Mouse (Mus musculus) lung, embryonic 14.5 days (tissue): ENCODE results near the gene Aim2. TPM values are rescaled to one million over a fixed set of nuclear protein-coding genes. Genes with fewer than 3 reads are reported as not detected.
A peak's percentile ranks its signal among the peaks of the same experiment; 100 is the strongest.

Experiments
- ATAC-seq: fragments of 200-750 bp; cut with Nextera tagmentation; 2 replicates; pipeline ENCODE4 v1.8.0; 2017; ENCODE audit warnings: mild to moderate bottlenecking, moderate TSS enrichment, moderate library complexity; ENCODE audit not compliant: insufficient read depth
- DNase-seq: peaks from one replicate; pipeline ENCODE4 v3.0.0-alpha.2; 2015
- H3K27ac ChIP-seq: fragments of 300-500 bp; sonication (generic); 2 replicates; pipeline ENCODE4 v1.5.1; 2014; ENCODE audit warnings: low read depth, mild to moderate bottlenecking, moderate library complexity
- H3K27me3 ChIP-seq: fragments of 300-500 bp; sonication (generic); 2 replicates; pipeline ENCODE4 v1.6.1; 2014; ENCODE audit warnings: low read length, control low read depth; ENCODE audit not compliant: insufficient read depth
- H3K36me3 ChIP-seq: fragments of 300-500 bp; sonication (generic); 2 replicates; pipeline ENCODE4 v1.6.1; 2014; ENCODE audit warnings: control low read depth; ENCODE audit not compliant: insufficient read depth
- H3K4me1 ChIP-seq: fragments of 300-500 bp; sonication (generic); 2 replicates; pipeline ENCODE4 v1.6.1; 2014; ENCODE audit warnings: antibody characterized with exemption, control low read depth; ENCODE audit not compliant: insufficient read depth
- H3K4me2 ChIP-seq: fragments of 300-500 bp; sonication (generic); 2 replicates; pipeline ENCODE4 v1.6.1; 2014; ENCODE audit warnings: mild to moderate bottlenecking
- H3K4me3 ChIP-seq: fragments of 300-500 bp; sonication (generic); 2 replicates; pipeline ENCODE4 v1.5.1; 2014; ENCODE audit warnings: low read depth, low read length
- H3K9ac ChIP-seq: fragments of 300-500 bp; sonication (generic); 2 replicates; pipeline ENCODE4 v1.6.1; 2014
- H3K9me3 ChIP-seq: fragments of 300-500 bp; sonication (generic); 2 replicates; pipeline ENCODE4 v1.6.1; 2016; ENCODE audit warnings: low read depth, low read length, control low read depth
- CTCF ChIP-seq: IDR thresholded peaks from 2 replicates; pipeline ENCODE4 v1.5.1; 2016; ENCODE audit warnings: antibody characterized with exemption, low read depth
- WGBS: fragments of 180-500 bp; shearing (Covaris S2); extraction: QIAGEN DNeasy Blood & Tissue Kit; methylation state at CpG from one replicate; pipeline ENCODE4 v1.1.7; 2014; 5-methylcytosine and 5-hydroxymethylcytosine counted together
- polyA plus RNA-seq: library from polyadenylated mRNA; unstranded; fragments of >200 nt; fragmentation: Nextera tagmentation; extraction: Ambion mirVana; gene quantifications from 2 replicates; pipeline ENCODE4 v1.2.1, GENCODE M21; 2014

Gene Aim2
- polyA plus RNA-seq, 1 experiment from 2014 or later = 0.92 TPM

DNA sequence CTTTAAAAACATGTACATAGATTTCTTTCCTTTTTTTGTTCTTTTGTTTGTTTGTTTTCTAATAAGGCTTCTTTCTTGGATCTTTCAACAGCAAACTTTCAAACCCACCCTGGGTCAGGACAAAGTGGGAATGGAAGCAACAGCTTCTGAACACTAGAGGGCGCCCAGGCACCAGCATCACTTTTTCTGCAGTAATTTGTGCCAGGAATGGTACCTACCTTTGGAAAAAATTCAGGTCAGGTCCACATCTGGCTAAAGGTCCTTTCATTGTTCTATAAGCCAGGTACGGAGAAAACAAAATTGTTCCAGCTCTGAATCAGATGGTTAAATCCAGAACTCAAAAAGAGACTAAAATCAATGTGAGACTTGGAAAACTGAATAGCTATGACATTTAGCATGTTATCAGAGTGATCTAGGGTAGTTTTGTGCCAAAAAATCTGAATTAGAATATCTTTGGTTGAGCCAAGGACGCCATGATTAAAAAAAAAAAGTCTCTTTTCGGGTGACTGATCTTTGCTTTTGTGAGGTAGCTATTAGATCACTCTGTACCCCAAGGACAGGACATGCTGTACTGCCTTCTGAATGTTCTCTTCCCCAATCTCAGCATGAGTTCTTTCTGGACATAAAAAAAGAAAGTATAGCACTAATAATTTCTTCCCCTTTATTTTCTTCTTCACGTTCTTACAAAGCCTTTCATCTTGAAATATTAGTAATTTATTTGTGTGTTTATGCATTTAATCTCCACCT lies 26.7 kb upstream of the Aim2 start:
- Histone ChIP-seq H3K9ac (no peak overlapping the region), H3K27ac (no peak overlapping the region), H3K36me3 (no peaks in the 10 kb centered on the region), H3K4me2 (no peak overlapping the region), H3K27me3 (no peaks in the 10 kb centered on the region), H3K9me3 (no peaks in the 10 kb centered on the region), H3K4me3 (no peak overlapping the region), H3K4me1 (no peaks in the 10 kb centered on the region)
- TF ChIP-seq CTCF = peak; percentile 73
- no peak for ATAC-seq
- DNase-seq = peak; percentile 65
- 26% methylated on average over 5 of the region's 5 CpGs for WGBS

DNA sequence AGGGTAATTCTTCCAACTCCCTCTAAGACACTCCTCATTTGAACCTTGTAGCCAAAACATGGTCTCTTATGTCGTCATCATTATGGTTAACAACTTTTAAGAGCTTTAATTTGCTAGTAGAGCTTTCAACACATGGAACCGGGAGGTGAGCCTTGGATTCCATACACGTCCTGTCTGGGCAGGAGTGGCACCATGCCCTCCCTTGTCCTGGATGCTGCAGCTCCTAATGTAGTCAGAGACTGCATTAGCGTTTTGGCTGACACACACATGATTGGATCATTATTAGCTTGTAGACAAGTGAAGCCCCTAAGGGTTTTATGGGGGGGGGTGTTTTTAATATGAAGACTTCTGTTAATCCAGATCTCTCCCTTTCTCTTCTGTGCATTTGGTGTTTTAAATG lies 25.7 kb upstream of the Aim2 start:
- H3K9ac ChIP-seq = no peak overlapping the region
- no peak for ATAC-seq
- no peak overlapping the region for H3K27ac ChIP-seq
- no peaks in the 10 kb centered on the region for H3K36me3 ChIP-seq
- 60% methylated on average over 4 of the region's 4 CpGs for WGBS
- H3K4me2 ChIP-seq = no peak overlapping the region
- DNase-seq = no peak
- H3K4me3 ChIP-seq = no peak overlapping the region
- no peaks in the 10 kb centered on the region for H3K4me1 ChIP-seq
- H3K9me3 ChIP-seq = no peaks in the 10 kb centered on the region
- H3K27me3 ChIP-seq = no peaks in the 10 kb centered on the region
- TF ChIP-seq CTCF = no peak

DNA sequence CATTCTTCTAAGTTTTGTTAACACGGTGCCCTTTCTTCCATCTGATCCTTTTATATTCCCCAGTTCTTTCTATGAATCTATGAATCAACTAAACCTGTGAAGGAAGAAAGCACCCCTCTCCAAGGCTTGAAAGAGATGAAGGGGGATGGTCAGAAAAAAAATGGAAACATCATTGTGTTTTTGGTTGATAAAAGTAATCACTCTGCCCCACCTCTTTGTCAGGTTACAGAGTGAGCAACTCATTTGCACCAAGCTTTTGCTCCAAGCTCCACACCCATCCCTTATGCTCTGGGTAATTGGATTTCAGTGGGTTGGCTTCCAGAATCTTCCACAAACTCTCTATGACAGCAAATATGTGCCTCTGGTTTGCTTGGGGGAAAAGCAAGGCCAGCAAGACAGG lies 25.3 kb upstream of the Aim2 start:
- H3K4me1 ChIP-seq = no peaks in the 10 kb centered on the region
- no peaks in the 10 kb centered on the region for H3K9me3 ChIP-seq
- H3K36me3 ChIP-seq = no peaks in the 10 kb centered on the region
- ATAC-seq = no peak
- H3K27ac ChIP-seq = no peak overlapping the region
- no peak for DNase-seq
- H3K4me2 ChIP-seq = no peak overlapping the region
- no peak for TF ChIP-seq CTCF
- no peak overlapping the region for H3K9ac ChIP-seq
- no peak overlapping the region for H3K4me3 ChIP-seq
- no peaks in the 10 kb centered on the region for H3K27me3 ChIP-seq
- 92% methylated on average over 1 of the region's 1 CpGs for WGBS

DNA sequence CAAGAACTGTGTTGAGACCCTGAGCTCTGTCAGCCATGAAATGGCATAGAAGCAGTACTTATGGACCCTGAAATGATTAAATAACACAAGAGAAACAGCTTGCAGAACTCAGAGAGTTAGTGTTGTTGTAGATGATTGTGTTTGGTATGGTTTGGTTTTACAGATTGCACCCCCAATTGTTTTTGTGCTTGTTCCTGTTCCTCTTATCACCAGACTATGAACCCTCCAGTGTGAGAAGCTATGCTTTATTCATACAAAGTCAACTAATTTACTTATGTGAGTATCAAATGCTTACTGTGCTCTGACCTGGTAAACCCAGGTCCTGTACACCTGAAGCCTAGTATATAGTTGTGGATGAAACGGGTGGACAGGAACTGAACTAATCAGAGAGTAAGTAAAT lies 24.1 kb upstream of the Aim2 start:
- ATAC-seq = no peak
- 56% methylated on average over 1 of the region's 1 CpGs for WGBS
- H3K27ac ChIP-seq = no peak overlapping the region
- no peaks in the 10 kb centered on the region for H3K9me3 ChIP-seq
- DNase-seq = no peak
- H3K4me3 ChIP-seq = no peak overlapping the region
- no peaks in the 10 kb centered on the region for H3K36me3 ChIP-seq
- no peaks in the 10 kb centered on the region for H3K27me3 ChIP-seq
- no peak for TF ChIP-seq CTCF
- H3K4me1 ChIP-seq = no peaks in the 10 kb centered on the region
- no peak overlapping the region for H3K4me2 ChIP-seq
- H3K9ac ChIP-seq = no peak overlapping the region

DNA sequence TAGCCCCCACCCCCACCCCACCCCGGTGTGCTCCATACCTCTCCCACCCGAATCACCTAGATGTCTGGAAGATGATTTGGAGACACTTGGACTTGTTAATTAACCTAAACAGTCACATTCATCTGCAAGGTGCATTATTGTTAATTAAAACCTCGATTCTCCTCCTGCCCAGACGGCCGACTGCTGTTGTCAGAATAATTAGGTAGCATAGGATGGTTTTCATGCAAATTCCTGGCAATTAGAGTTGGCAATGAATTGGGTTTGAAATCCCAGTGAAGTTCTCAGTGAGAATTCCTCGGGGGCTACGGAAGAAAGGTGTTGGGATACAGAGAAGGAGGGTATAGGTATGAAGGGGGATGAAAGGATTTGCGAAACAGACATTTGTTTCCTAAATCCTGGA lies 22.2 kb upstream of the Aim2 start:
- DNase-seq (no peak), ATAC-seq (no peak)
- no peak overlapping the region for H3K9ac ChIP-seq
- no peaks in the 10 kb centered on the region for H3K27me3 ChIP-seq
- H3K27ac ChIP-seq = no peak overlapping the region
- no peaks in the 10 kb centered on the region for H3K36me3 ChIP-seq
- 66% methylated on average over 8 of the region's 8 CpGs for WGBS
- H3K4me3 ChIP-seq = no peak overlapping the region
- TF ChIP-seq CTCF = no peak
- H3K4me2 ChIP-seq = no peak overlapping the region
- H3K4me1 ChIP-seq = no peaks in the 10 kb centered on the region
- no peaks in the 10 kb centered on the region for H3K9me3 ChIP-seq

DNA sequence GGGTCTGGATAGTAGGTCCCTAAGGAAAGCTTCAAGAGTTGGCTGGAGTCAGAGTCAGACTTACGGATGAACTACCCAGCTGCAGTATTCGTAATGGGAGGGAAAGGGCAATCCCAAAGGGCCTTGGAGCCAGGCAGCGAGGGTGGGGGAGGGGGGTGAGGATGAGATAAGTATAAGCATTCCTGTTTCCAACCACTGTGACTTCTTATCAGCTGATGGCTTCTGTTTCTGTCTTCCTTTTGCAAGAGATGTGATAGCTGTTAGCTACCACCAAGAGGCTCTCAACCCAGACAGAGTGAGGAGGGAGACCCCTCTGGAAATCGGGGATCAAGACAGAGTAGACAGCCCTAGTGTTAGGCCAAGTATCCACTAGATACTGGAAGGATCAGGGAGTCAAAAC lies 21.5 kb upstream of the Aim2 start:
- WGBS = 31% methylated on average over 4 of the region's 4 CpGs
- H3K4me3 ChIP-seq = no peak overlapping the region
- H3K27ac ChIP-seq = no peak overlapping the region
- TF ChIP-seq CTCF = no peak
- H3K4me2 ChIP-seq = no peak overlapping the region
- no peaks in the 10 kb centered on the region for H3K4me1 ChIP-seq
- H3K36me3 ChIP-seq = no peaks in the 10 kb centered on the region
- DNase-seq = no peak
- H3K27me3 ChIP-seq = no peaks in the 10 kb centered on the region
- no peak overlapping the region for H3K9ac ChIP-seq
- H3K9me3 ChIP-seq = no peaks in the 10 kb centered on the region
- 0 out of 2 replicates have a peak, but pooled peaks have one; percentile 10 for ATAC-seq

DNA sequence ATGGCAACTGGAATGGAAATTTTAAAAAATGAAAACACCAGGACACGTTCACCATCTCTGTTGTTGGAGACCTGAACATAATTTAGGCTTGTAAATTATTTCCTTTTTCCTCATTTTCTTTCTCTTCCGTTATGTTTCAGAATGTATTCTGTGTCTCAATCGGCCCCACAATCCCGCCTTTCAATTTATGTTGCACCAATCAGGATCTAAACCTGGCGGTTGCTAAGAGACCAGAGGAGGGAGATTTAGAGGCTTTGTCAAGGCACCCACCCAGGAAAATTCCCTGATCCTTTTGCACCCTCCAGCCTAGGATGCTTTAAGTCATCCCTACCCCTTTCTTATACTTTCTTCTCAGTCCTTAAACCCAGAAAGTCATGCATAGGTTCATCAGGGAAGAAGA lies 20.9 kb upstream of the Aim2 start:
- DNase-seq = no peak
- H3K27me3 ChIP-seq = no peaks in the 10 kb centered on the region
- no peak overlapping the region for H3K9ac ChIP-seq
- no peaks in the 10 kb centered on the region for H3K36me3 ChIP-seq
- H3K27ac ChIP-seq = no peak overlapping the region
- WGBS = 75% methylated on average over 5 of the region's 5 CpGs
- no peak overlapping the region for H3K4me3 ChIP-seq
- H3K4me1 ChIP-seq = no peaks in the 10 kb centered on the region
- no peak for ATAC-seq
- TF ChIP-seq CTCF = no peak
- H3K9me3 ChIP-seq = no peaks in the 10 kb centered on the region
- H3K4me2 ChIP-seq = no peak overlapping the region
